Mouse (Mus musculus) limb, embryonic 14.5 days (tissue): Measurements from ENCODE around the gene Zfp281. TPM values are rescaled to one million over a fixed set of nuclear protein-coding genes. Genes with fewer than 3 reads are reported as not detected.
A peak's percentile ranks its signal among the peaks of the same experiment; 100 is the strongest.

Source experiments
- ATAC-seq: fragments of 200-750 bp; cut with Nextera tagmentation; 2 replicates; pipeline ENCODE4 v1.8.0; 2017; ENCODE audit warnings: low read depth, moderate number of reproducible peaks, moderate TSS enrichment; ENCODE audit not compliant: low FRiP score
- DNase-seq: peaks from one replicate; pipeline ENCODE4 v3.0.0-alpha.2; 2015; ENCODE audit warnings: low spot score
- H3K27ac ChIP-seq: fragments of 300-500 bp; sonication (generic); replicated peaks from 2 replicates; pipeline ENCODE4 v1.5.1; 2014; ENCODE audit warnings: low read depth, mild to moderate bottlenecking, low read length, moderate library complexity, mixed read lengths
- H3K27me3 ChIP-seq: fragments of 300-500 bp; sonication (generic); 2 replicates; pipeline ENCODE4 v1.6.1; 2014; ENCODE audit warnings: low read length, mixed read lengths; ENCODE audit not compliant: control insufficient read depth, insufficient read depth
- H3K36me3 ChIP-seq: fragments of 300-500 bp; sonication (generic); 2 replicates; pipeline ENCODE4 v1.6.1; 2014; ENCODE audit warnings: mild to moderate bottlenecking, low read length, moderate library complexity, mixed read lengths; ENCODE audit not compliant: control insufficient read depth, insufficient read depth
- H3K4me1 ChIP-seq: fragments of 300-500 bp; sonication (generic); 2 replicates; pipeline ENCODE4 v1.6.1; 2014; ENCODE audit warnings: antibody characterized with exemption, low read length, mixed read lengths; ENCODE audit not compliant: control insufficient read depth, insufficient read depth
- H3K4me2 ChIP-seq: fragments of 300-500 bp; sonication (generic); replicated peaks from 2 replicates; pipeline ENCODE4 v1.6.1; 2014; ENCODE audit warnings: low read depth, mild to moderate bottlenecking, low read length, moderate library complexity; ENCODE audit not compliant: severe bottlenecking
- H3K4me3 ChIP-seq: fragments of 300-500 bp; sonication (generic); replicated peaks from 2 replicates; pipeline ENCODE4 v1.5.1; 2014; ENCODE audit warnings: low read length
- H3K9ac ChIP-seq: fragments of 300-500 bp; sonication (generic); 2 replicates; pipeline ENCODE4 v1.6.1; 2014; ENCODE audit warnings: mild to moderate bottlenecking, low read depth, low read length, moderate library complexity; ENCODE audit not compliant: severe bottlenecking
- H3K9me3 ChIP-seq: fragments of 300-500 bp; sonication (generic); 2 replicates; pipeline ENCODE4 v1.6.1; 2016; ENCODE audit warnings: low read length; ENCODE audit not compliant: control insufficient read depth
- POLR2A ChIP-seq: fragments of 200-500 bp; IDR thresholded peaks from 2 replicates; pipeline ENCODE4 v1.8.0; 2012; ENCODE audit warnings: inconsistent platforms, mild to moderate bottlenecking, moderate library complexity, borderline replicate concordance; ENCODE audit not compliant: insufficient read depth, insufficient read length; ENCODE audit errors: extremely low read depth
- WGBS: fragments of 180-500 bp; shearing (Covaris S2); extraction: QIAGEN DNeasy Blood & Tissue Kit; methylation state at CpG from one replicate; pipeline ENCODE4 v1.1.7; 2014; 5-methylcytosine and 5-hydroxymethylcytosine counted together
- polyA plus RNA-seq, 2 experiments: library from polyadenylated mRNA; depleted of rRNA in 1 of 2; stranded (reverse) in 1 of 2; unstranded in 1 of 2; fragments of >200 nt; fragmentation: Nextera tagmentation in 1 of 2; extraction: Ambion mirVana in 1 of 2; gene quantifications; 2 replicates each; pipeline versions ENCODE4 v1.2.1 to v1.2.3; 2012 to 2014

Zfp281 gene
- polyA plus RNA-seq (2012; rRNA removed) (10.4 and 11.0 TPM in 2 replicates), polyA plus RNA-seq (2014; fragmentation: Nextera tagmentation; extraction: Ambion mirVana) (21.7 and 27.2 TPM in 2 replicates)

DNA sequence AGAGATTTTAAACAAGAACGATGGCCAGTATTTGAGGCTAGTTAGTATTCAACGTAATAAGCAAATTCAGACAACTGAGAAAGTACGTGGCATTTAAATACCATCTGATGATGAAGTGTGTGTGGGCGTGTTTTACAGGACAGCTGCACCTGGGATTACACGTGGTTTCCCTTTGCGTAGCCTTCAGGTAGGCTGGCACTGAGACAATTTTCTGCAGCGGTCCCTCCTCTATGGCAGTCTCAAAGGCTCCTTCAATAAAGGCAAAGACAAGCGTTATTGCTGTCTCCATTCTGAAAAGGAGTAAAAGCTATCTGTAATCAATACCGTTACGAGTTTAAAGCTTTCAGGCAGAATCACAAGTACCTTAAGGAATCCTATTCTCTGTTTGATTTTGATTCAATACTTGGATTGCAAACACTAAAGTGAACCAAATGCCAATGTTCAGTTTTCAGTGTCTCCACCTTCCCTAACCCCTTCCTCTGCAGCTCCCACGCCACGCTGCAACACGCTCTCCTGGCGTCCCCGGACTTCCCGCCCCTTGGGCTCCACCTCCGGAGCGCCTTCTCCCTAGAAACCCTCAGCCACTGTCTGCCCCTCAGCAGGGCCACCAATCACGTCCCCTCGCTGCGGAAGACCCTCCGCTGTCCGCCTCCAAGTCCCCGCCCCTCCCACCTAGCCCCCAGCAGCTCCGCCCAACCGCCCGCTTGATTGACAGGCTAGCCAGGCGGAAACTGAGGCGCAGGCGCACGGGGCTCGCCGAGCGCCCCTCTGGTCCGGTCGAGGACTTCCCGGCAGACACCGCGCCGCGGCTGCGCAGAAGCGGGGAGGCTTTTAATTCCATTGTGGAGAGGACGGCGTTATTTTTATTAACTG lies at the start of gene Zfp281:
Gene Zfp281 (plus strand): TSS at position 756 of the 873 bp plus-strand sequence.
- Histone ChIP-seq H3K27me3 (no peaks in the 10 kb centered on the region), H3K27ac (peak within 1 kb of the TSS; percentile 94), H3K4me3 (peak within 1 kb of the TSS; percentile 95), H3K9me3 (no peaks in the 10 kb centered on the region), H3K36me3 (peaks cover 25% of the 10 kb centered on the region), H3K4me1 (peaks cover 22% of the 10 kb centered on the region), H3K4me2 (peak within 1 kb of the TSS; percentile 73), H3K9ac (peak within 1 kb of the TSS; percentile 93)
- peak; percentile 99 for ATAC-seq
- peak; percentile 66; the same call in 1 of the 2 replicates for TF ChIP-seq POLR2A
- DNase-seq, result peak; percentile 97
- 2% methylated on average over 44 of the region's 45 CpGs for WGBS

DNA sequence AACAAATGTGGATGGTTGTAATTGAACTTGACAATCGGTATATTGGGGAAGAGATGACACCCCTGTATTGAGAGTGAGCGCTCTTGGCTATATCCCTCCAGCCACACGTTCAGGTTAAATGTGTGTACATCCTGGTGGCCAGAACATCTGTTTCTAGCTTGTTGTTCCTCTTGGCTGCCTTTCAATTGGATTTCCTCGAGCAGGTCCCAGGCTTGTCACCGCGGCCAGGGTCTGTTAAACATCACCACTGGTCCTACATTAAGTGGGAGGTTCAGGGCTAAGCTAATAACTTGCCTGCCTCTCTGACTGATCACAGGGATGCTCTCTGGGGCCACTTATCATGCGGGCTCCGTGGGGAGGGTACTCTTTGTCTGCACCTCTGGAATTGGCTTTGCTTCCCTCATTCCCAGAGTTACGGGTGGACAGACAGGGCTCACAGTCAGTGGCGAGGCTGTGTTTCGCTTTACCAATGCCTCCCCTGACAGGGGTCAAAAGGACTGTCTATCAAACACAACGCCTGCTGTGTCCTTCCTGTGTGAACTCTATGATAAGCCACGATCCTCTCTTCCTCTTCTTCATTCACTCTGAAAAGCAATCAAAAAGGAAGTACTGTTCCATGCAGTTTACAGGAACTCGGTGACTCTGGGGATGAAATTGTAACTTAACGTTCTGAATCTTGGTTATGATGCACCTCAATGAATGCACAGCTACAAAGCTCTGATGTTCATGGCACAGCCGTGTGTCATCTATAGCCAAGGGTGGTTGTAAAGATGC lies 46.6 kb upstream of the Zfp281 start:
- no peak overlapping the region for H3K9ac ChIP-seq
- 29% methylated on average over 16 of the region's 16 CpGs for WGBS
- H3K9me3 ChIP-seq, result no peaks in the 10 kb centered on the region
- ATAC-seq, result peak; percentile 53
- H3K27ac ChIP-seq, result no peak overlapping the region
- H3K4me2 ChIP-seq, result no peak overlapping the region; the same call in 1 of the 2 replicates
- no peaks in the 10 kb centered on the region for H3K36me3 ChIP-seq
- DNase-seq, result peak; percentile 51
- peaks cover 15% of the 10 kb centered on the region for H3K4me1 ChIP-seq
- H3K4me3 ChIP-seq, result no peak overlapping the region
- TF ChIP-seq POLR2A, result no peak
- no peaks in the 10 kb centered on the region for H3K27me3 ChIP-seq

DNA sequence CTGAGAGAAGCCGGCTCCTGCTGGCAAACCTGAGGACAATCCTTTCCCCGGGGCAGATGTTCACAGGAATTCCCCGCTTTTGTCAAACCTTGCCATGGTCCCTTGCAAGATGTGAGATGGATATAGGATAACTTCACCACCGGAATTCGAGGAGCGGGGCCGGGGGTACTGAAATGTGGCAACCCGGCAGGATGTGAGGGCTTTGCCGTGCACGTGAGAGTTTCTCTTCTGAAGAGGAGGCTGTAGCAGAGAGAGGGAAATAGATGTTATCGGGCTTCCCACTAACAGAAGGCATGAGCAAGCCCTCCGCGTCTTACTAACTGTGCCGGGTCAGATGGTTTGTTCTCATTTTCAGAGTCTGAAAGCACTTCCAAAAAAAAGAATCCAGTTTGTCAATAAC lies 45.3 kb upstream of the Zfp281 start:
- H3K9me3 ChIP-seq, result no peaks in the 10 kb centered on the region
- ATAC-seq (no peak), DNase-seq (no peak)
- peaks cover 15% of the 10 kb centered on the region for H3K4me1 ChIP-seq
- no peak overlapping the region for H3K9ac ChIP-seq
- H3K27me3 ChIP-seq, result no peaks in the 10 kb centered on the region
- H3K36me3 ChIP-seq, result no peaks in the 10 kb centered on the region
- no peak for TF ChIP-seq POLR2A
- H3K27ac ChIP-seq, result no peak overlapping the region
- WGBS, result 80% methylated on average over 14 of the region's 14 CpGs
- no peak overlapping the region for H3K4me3 ChIP-seq
- H3K4me2 ChIP-seq, result no peak overlapping the region

DNA sequence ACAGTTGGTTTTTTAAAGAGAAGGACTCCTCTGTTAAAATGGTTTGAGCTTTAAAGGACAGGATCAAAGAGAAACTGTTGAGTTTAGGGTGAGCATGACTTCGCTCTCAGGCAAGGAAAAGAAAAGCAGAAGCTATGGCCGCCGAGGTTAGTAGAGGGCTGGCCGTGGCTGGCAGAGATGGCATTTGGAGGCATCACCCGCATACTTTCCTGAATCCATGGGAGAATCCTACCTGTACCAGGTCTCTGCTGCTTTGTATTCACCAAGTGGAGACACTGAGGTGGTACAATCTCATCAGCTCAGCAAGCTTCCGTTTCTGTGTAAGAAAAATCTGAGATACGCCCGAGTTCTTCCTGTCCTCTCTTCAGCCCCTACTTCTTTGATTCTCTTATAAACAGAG lies 44.4 kb upstream of the Zfp281 start:
- WGBS, result 86% methylated on average over 8 of the region's 8 CpGs
- no peaks in the 10 kb centered on the region for H3K36me3 ChIP-seq
- H3K4me1 ChIP-seq, result peaks cover 15% of the 10 kb centered on the region
- no peak overlapping the region for H3K9ac ChIP-seq
- H3K9me3 ChIP-seq, result no peaks in the 10 kb centered on the region
- no peaks in the 10 kb centered on the region for H3K27me3 ChIP-seq
- ATAC-seq, result no peak
- no peak overlapping the region for H3K4me2 ChIP-seq
- TF ChIP-seq POLR2A, result no peak
- H3K4me3 ChIP-seq, result no peak overlapping the region
- no peak for DNase-seq
- no peak overlapping the region for H3K27ac ChIP-seq

DNA sequence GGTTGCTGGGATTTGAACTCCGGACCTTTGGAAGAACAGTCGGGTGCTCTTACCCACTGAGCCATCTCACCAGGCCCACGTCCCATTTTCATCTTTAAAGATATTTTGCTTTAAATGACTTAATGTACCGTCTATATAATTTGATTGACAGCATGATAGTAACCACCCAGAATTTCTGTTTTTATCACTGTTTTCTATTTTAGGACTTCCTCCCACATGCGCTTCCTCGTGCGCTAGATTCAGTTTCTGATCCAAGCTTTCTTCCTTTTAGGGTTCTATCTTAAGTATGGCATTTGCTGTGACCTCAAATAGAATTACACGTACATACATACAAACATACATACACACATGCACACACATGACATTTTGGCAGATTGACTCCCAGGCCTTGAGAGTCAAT lies 42.9 kb upstream of the Zfp281 start:
- H3K4me3 ChIP-seq, result no peak overlapping the region
- H3K36me3 ChIP-seq, result no peaks in the 10 kb centered on the region
- no peak overlapping the region for H3K27ac ChIP-seq
- no peak overlapping the region for H3K4me2 ChIP-seq
- H3K27me3 ChIP-seq, result no peaks in the 10 kb centered on the region
- DNase-seq (no peak), ATAC-seq (no peak)
- no peaks in the 10 kb centered on the region for H3K9me3 ChIP-seq
- H3K4me1 ChIP-seq, result peaks cover 14% of the 10 kb centered on the region
- TF ChIP-seq POLR2A, result no peak
- H3K9ac ChIP-seq, result no peak overlapping the region
- WGBS, result 90% methylated on average over 8 of the region's 8 CpGs
